Mouse (Mus musculus) heart, adult 2 months (tissue): ENCODE data around the gene Tmprss9.
A peak's percentile ranks its signal among the peaks of the same experiment; 100 is the strongest.

Experiments used
- CTCF ChIP-seq: fragments of 200-600 bp; IDR thresholded peaks from 2 replicates; pipeline ENCODE4 v1.8.1; 2022; ENCODE audit warnings: antibody characterized with exemption, mild to moderate bottlenecking, moderate library complexity
- POLR2A ChIP-seq: fragments of 200-500 bp; IDR thresholded peaks from 2 replicates; pipeline ENCODE4 v1.6.1; 2011; ENCODE audit warnings: mild to moderate bottlenecking, low read depth, low read length, control low read depth; ENCODE audit not compliant: insufficient read depth

- TF ChIP-seq POLR2A (no peak), CTCF (peak; percentile 37)
Measured at GRCm38 (mm10) chr10:80823316-80823715, 48.3 kb upstream of the Tmprss9 start.
